Mouse (Mus musculus) forebrain, embryonic 11.5 days (tissue): Measurements from ENCODE around the gene Mmp15. TPM values are rescaled to one million over a fixed set of nuclear protein-coding genes. Genes with fewer than 3 reads are reported as not detected.

ENCODE experiments used
- ATAC-seq: fragments of 200-750 bp; cut with Nextera tagmentation; replicated peaks from 2 replicates; pipeline ENCODE4 v1.8.0; 2017; ENCODE audit warnings: moderate TSS enrichment; ENCODE audit not compliant: low FRiP score
- DNase-seq: peaks from one replicate; pipeline ENCODE4 v3.0.0-alpha.2; 2017; ENCODE audit warnings: low spot score
- H3K27ac ChIP-seq: fragments of 300-500 bp; sonication (generic); 2 replicates; pipeline ENCODE4 v1.5.1; 2014; ENCODE audit warnings: low read depth, low read length
- H3K27me3 ChIP-seq: fragments of 300-500 bp; sonication (generic); 2 replicates; pipeline ENCODE4 v1.6.1; 2014; ENCODE audit warnings: mild to moderate bottlenecking, low read length, mixed read lengths; ENCODE audit not compliant: control insufficient read depth, insufficient read depth
- H3K36me3 ChIP-seq: fragments of 300-500 bp; sonication (generic); 2 replicates; pipeline ENCODE4 v1.6.1; 2014; ENCODE audit warnings: mild to moderate bottlenecking, low read length, moderate library complexity, mixed read lengths; ENCODE audit not compliant: control insufficient read depth, insufficient read depth
- H3K4me1 ChIP-seq: fragments of 300-500 bp; sonication (generic); replicated peaks from 2 replicates; pipeline ENCODE4 v1.6.1; 2014; ENCODE audit warnings: low read length, mixed read lengths; ENCODE audit not compliant: control insufficient read depth, insufficient read depth
- H3K4me2 ChIP-seq: fragments of 300-500 bp; sonication (generic); 2 replicates; pipeline ENCODE4 v1.6.1; 2014; ENCODE audit warnings: low read depth, mild to moderate bottlenecking, low read length, moderate library complexity, mixed read lengths; ENCODE audit not compliant: severe bottlenecking
- H3K4me3 ChIP-seq: fragments of 300-500 bp; sonication (generic); 2 replicates; pipeline ENCODE4 v1.5.1; 2014; ENCODE audit warnings: low read depth, low read length
- H3K9ac ChIP-seq: fragments of 300-500 bp; sonication (generic); 2 replicates; pipeline ENCODE4 v1.6.1; 2014; ENCODE audit warnings: low read length
- H3K9me3 ChIP-seq: fragments of 300-500 bp; sonication (generic); 2 replicates; pipeline ENCODE4 v1.6.1; 2016; ENCODE audit warnings: low read length, mixed read lengths; ENCODE audit not compliant: control insufficient read depth
- WGBS: fragments of 180-500 bp; shearing (Covaris S2); extraction: QIAGEN DNeasy Blood & Tissue Kit; methylation state at CpG from one replicate; pipeline ENCODE4 v1.1.7; 2014; 5-methylcytosine and 5-hydroxymethylcytosine counted together
- polyA plus RNA-seq: library from polyadenylated mRNA; unstranded; fragments of >200 nt; fragmentation: Nextera tagmentation; extraction: Ambion mirVana; gene quantifications from 2 replicates; pipeline ENCODE4 v1.2.1, GENCODE M21; 2014

Gene Mmp15
- polyA plus RNA-seq, 1 experiment from 2014 or later: 21.0 TPM

DNA sequence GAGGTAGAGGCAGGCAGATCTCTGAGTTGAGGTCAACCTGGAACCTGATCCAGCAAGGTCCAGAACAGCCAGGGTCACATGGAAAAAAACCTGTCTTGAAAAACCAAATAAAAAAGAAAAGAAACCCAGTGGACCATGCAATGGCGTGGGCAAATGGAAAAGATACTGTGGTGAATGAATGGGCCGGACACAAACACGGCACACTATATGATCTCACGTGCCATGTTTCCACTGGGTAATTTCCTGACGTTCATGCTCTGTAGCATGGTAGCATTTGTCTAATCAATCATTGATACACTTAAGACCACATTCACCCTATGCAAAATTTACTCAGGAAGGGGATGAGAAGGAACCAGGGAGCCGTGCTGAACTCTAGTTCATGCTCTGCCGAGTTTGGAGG lies 39.0 kb downstream of the Mmp15 start:
- WGBS: 79% methylated on average over 7 of the region's 7 CpGs
- ATAC-seq (no peak), DNase-seq (no peak)
- Histone ChIP-seq H3K4me3 (no peak overlapping the region), H3K9me3 (no peaks in the 10 kb centered on the region), H3K27ac (no peak overlapping the region), H3K36me3 (no peaks in the 10 kb centered on the region), H3K9ac (no peak overlapping the region), H3K4me1 (no peaks in the 10 kb centered on the region), H3K27me3 (no peaks in the 10 kb centered on the region), H3K4me2 (no peak overlapping the region)

GRCm38 (mm10) chr8:95392604-95393003 lies 40.5 kb downstream of the Mmp15 start:
- Histone ChIP-seq H3K4me1 (no peaks in the 10 kb centered on the region), H3K36me3 (no peaks in the 10 kb centered on the region), H3K4me2 (no peak overlapping the region), H3K9me3 (no peaks in the 10 kb centered on the region), H3K9ac (no peak overlapping the region), H3K27me3 (no peaks in the 10 kb centered on the region), H3K4me3 (no peak overlapping the region), H3K27ac (peak overlapping the region; percentile 21; the same call in 1 of the 2 replicates)
- DNase-seq (no peak), ATAC-seq (no peak)
- 85% methylated on average over 5 of the region's 5 CpGs for WGBS

DNA sequence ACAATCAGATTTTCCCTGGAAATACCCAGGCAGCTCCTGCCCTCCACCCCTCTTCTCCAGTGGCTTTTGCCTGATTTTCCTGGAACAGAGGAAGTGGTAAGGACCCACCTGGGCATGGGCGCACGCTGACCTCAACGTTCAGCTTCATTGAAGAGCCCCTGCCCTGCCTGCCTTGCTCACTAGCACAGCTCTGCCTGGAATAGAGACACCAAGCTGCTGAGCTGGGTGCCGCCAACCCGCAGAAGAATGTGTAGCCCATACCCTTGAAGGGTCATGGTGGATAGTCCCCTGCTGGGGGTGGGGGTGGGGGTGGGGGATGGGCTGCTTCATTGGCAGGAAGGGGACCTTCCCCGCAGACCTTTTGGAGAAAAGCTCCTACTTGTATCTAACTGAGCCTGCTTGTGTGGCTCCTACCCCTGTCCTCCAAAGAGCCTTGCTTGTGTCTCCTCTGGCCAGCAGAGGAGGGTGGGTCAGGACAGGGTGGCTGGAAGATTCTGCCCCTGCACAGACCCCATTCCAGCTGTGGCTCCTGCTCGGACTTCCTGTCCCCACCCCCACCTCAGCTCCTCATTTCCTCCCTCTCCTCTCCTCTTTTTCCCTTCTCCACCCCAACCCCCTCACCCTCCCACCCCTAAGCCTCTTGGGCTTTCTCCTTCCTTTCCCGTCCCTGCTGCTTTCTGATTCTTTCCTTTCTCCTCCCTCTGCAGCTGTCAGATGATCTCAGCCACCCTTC lies 43.3 kb downstream of the Mmp15 start:
- Histone ChIP-seq H3K4me2 (no peak overlapping the region), H3K4me3 (no peak overlapping the region), H3K9me3 (no peaks in the 10 kb centered on the region), H3K27ac (no peak overlapping the region), H3K9ac (no peak overlapping the region), H3K27me3 (no peaks in the 10 kb centered on the region), H3K36me3 (no peaks in the 10 kb centered on the region), H3K4me1 (no peaks in the 10 kb centered on the region)
- WGBS: 58% methylated on average over 8 of the region's 8 CpGs
- DNase-seq (no peak), ATAC-seq (no peak)

GRCm38 (mm10) chr8:95396752-95397151 lies 44.7 kb downstream of the Mmp15 start:
- Histone ChIP-seq H3K27ac (no peak overlapping the region), H3K9me3 (no peaks in the 10 kb centered on the region), H3K9ac (no peak overlapping the region), H3K27me3 (no peaks in the 10 kb centered on the region), H3K4me1 (no peaks in the 10 kb centered on the region), H3K4me2 (no peak overlapping the region), H3K4me3 (no peak overlapping the region), H3K36me3 (no peaks in the 10 kb centered on the region)
- ATAC-seq (no peak), DNase-seq (no peak)
- WGBS: 69% methylated on average over 11 of the region's 11 CpGs

- ATAC-seq (no peak), DNase-seq (no peak)
- 63% methylated on average over 5 of the region's 5 CpGs for WGBS
- Histone ChIP-seq H3K27me3 (no peaks in the 10 kb centered on the region), H3K27ac (no peak overlapping the region), H3K4me2 (no peak overlapping the region), H3K9me3 (no peaks in the 10 kb centered on the region), H3K36me3 (no peaks in the 10 kb centered on the region), H3K4me1 (no peaks in the 10 kb centered on the region), H3K4me3 (no peak overlapping the region), H3K9ac (no peak overlapping the region)
Measured at GRCm38 (mm10) chr8:95397201-95397600, 45.1 kb downstream of the Mmp15 start.

DNA sequence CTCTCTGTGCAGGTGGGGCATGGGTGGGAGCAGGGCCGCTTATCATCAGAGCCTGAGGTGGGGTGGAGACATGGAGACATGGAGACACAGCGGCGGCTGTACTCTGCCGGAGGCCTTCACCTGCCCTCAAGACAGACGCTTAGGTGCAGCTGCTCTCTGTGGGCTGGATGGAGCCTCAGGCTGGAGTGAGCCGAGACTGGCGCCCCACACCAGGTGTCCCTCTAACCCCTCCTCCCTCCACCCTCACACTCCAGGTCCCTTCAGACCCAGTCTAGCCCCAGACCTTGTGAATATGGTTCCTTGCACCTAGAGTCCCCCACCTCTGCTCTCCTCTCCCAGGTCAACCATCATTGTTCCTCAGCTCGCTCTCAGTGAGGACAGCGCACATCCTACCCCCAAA lies 47.1 kb downstream of the Mmp15 start:
- H3K27me3 ChIP-seq: no peaks in the 10 kb centered on the region
- WGBS: 82% methylated on average over 9 of the region's 9 CpGs
- H3K9me3 ChIP-seq: no peaks in the 10 kb centered on the region
- H3K4me3 ChIP-seq: no peak overlapping the region
- no peak for ATAC-seq
- DNase-seq: no peak
- no peaks in the 10 kb centered on the region for H3K4me1 ChIP-seq
- no peak overlapping the region for H3K9ac ChIP-seq
- H3K4me2 ChIP-seq: no peak overlapping the region
- no peak overlapping the region for H3K27ac ChIP-seq
- no peaks in the 10 kb centered on the region for H3K36me3 ChIP-seq

GRCm38 (mm10) chr8:95401091-95401490 lies 49.0 kb downstream of the Mmp15 start:
- Histone ChIP-seq H3K9ac (no peak overlapping the region), H3K27ac (no peak overlapping the region), H3K36me3 (no peaks in the 10 kb centered on the region), H3K9me3 (no peaks in the 10 kb centered on the region), H3K4me1 (no peaks in the 10 kb centered on the region), H3K4me3 (no peak overlapping the region), H3K4me2 (no peak overlapping the region), H3K27me3 (no peaks in the 10 kb centered on the region)
- no peak for ATAC-seq
- DNase-seq: no peak
- 85% methylated on average over 7 of the region's 7 CpGs for WGBS

DNA sequence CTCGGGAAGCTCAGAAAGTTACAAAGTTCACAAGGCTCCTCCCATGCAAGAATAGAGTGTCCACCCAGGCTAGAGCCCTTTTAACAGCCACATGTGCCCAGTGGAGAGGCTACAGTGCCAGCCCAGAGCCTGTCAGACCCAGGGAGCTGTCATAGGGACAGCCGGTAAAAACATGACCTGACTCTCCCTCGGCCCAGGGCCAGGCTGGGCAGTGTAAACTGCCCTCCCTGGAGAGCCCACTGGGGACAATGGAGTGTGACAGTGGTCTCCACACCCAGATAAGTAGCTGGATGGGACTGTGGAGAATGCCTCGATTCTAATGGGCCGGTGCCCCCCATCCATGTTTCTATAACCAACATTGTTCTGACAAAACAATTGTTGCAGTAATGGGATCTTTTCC lies 57.5 kb downstream of the Mmp15 start:
- no peak for ATAC-seq
- Histone ChIP-seq H3K27me3 (no peaks in the 10 kb centered on the region), H3K27ac (no peak overlapping the region), H3K9ac (no peak overlapping the region), H3K9me3 (no peaks in the 10 kb centered on the region), H3K4me2 (no peak overlapping the region), H3K4me1 (no peaks in the 10 kb centered on the region; the same call in 1 of the 2 replicates), H3K36me3 (no peaks in the 10 kb centered on the region), H3K4me3 (no peak overlapping the region)
- 78% methylated on average over 5 of the region's 5 CpGs for WGBS
- no peak for DNase-seq

DNA sequence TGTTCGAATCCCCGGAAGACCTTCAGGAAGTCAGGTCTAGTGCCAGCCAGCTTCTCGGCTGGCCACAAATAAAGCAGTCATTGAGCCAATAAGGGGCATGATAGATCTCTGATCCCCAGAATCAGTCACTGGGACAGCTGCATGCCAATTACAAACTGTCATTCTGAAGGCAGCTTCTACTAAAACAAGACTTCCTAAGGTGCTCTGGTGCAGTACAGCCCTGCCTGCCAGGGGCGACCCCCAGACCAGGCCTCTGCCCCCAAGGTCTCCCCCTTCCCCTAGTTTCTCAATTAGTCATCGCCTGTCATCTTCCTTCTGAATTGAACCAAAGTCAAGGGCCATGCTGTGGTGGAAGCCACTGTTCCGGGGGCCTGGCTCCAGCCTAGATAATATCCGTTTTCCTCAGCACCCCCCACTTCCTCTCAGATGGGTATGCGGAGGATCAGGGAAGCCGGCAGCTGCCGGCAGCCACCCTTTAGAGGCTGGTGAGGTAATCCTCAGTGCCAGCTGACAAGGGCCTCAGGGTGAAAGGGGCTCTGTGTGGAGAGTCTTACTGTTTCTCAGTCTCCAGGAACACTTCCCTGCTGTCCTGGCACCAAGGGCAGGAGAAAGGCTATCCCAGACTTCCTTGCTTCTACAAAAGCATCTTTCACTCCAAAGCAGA lies 59.4 kb downstream of the Mmp15 start:
- Histone ChIP-seq H3K4me3 (no peak overlapping the region), H3K27ac (no peak overlapping the region), H3K9me3 (no peaks in the 10 kb centered on the region), H3K36me3 (no peaks in the 10 kb centered on the region), H3K4me2 (no peak overlapping the region), H3K4me1 (no peaks in the 10 kb centered on the region; the same call in 1 of the 2 replicates), H3K9ac (no peak overlapping the region), H3K27me3 (no peaks in the 10 kb centered on the region)
- ATAC-seq (no peak), DNase-seq (no peak)
- 55% methylated on average over 10 of the region's 10 CpGs for WGBS
